In genomic region chrX:100741940-100742339, GRCm38 (mm10) we compare ENCODE assay signal across 8 mouse cellular contexts. TPM values are rescaled to one million over a fixed set of nuclear protein-coding genes. Genes with fewer than 3 reads are reported as not detected.
DNase-seq lines count a peak whose midpoint lies in the region; ATAC-seq and TF ChIP-seq lines count a peak whose summit lies in the region.

No protein-coding gene starts in this region.

- ATAC-seq in liver, embryonic 12.5 days: no peak
- peak; percentile 90 for ATAC-seq in hindbrain, postnatal 0 days
- ATAC-seq in neural tube, embryonic 14.5 days (ENCODE audit: low read depth): peak; percentile 73; the same call in 1 of the 2 replicates

- 26% methylated on average over 10 of the region's 10 CpGs for WGBS in liver, adult 2 months
- 9% methylated on average over 10 of the region's 10 CpGs for WGBS in liver, embryonic 12.5 days (ENCODE audit: insufficient replicate concordance)
- WGBS in hindbrain, postnatal 0 days: 18% methylated on average over 10 of the region's 10 CpGs
- 14% methylated on average over 10 of the region's 10 CpGs for WGBS in limb, embryonic 10.5 days
- 9% methylated on average over 10 of the region's 10 CpGs for WGBS in neural tube, embryonic 14.5 days

- no peak overlapping the region for H3K9ac ChIP-seq in liver, adult 2 months (ENCODE audit: low read depth, low read length)
- H3K9ac ChIP-seq in liver, embryonic 12.5 days: no peak overlapping the region
- H3K9ac ChIP-seq in hindbrain, postnatal 0 days (replicated peaks; ENCODE audit: low read length): no peak overlapping the region
- H3K9ac ChIP-seq in neural tube, embryonic 14.5 days (replicated peaks; ENCODE audit: low read depth, low read length): no peak overlapping the region

- H3K27ac ChIP-seq in liver, adult 2 months (replicated peaks; ENCODE audit: insufficient read depth, low read depth, low read length): no peak overlapping the region
- H3K27ac ChIP-seq in liver, embryonic 12.5 days: no peak overlapping the region
- no peak overlapping the region for H3K27ac ChIP-seq in hindbrain, postnatal 0 days
- H3K27ac ChIP-seq in limb, embryonic 10.5 days: no peak overlapping the region
- H3K27ac ChIP-seq in neural tube, embryonic 14.5 days (ENCODE audit: low read depth, low read length): no peak overlapping the region

- TF ChIP-seq POLR2A in liver, adult 2 months (IDR thresholded peaks at IDR 0.05; ENCODE audit: extremely low read depth, insufficient read depth, low read length): no peak

- H3K36me3 ChIP-seq in liver, adult 2 months (ENCODE audit: control insufficient read depth, insufficient read depth, low read length): no peaks in the 10 kb centered on the region
- no peaks in the 10 kb centered on the region for H3K36me3 ChIP-seq in liver, embryonic 12.5 days
- H3K36me3 ChIP-seq in hindbrain, postnatal 0 days (ENCODE audit: insufficient read depth, low read length): no peaks in the 10 kb centered on the region
- no peaks in the 10 kb centered on the region for H3K36me3 ChIP-seq in limb, embryonic 10.5 days
- H3K36me3 ChIP-seq in neural tube, embryonic 14.5 days (ENCODE audit: control insufficient read depth, insufficient read depth, low read length): no peaks in the 10 kb centered on the region

- H3K4me1 ChIP-seq in liver, adult 2 months (ENCODE audit: control insufficient read depth, insufficient read depth, low read length): 0 out of 2 replicates have a peak, but pooled peaks cover 1% of the 10 kb centered on the region
- H3K4me1 ChIP-seq in liver, embryonic 12.5 days: no peaks in the 10 kb centered on the region
- no peaks in the 10 kb centered on the region for H3K4me1 ChIP-seq in hindbrain, postnatal 0 days (ENCODE audit: insufficient read depth, low read length)
- H3K4me1 ChIP-seq in limb, embryonic 10.5 days: no peaks in the 10 kb centered on the region
- no peaks in the 10 kb centered on the region for H3K4me1 ChIP-seq in neural tube, embryonic 14.5 days (ENCODE audit: control insufficient read depth, insufficient read depth, low read length)

- H3K9me3 ChIP-seq in liver, embryonic 12.5 days (replicated peaks): no peaks in the 10 kb centered on the region
- no peaks in the 10 kb centered on the region for H3K9me3 ChIP-seq in hindbrain, postnatal 0 days (ENCODE audit: low read length)
- H3K9me3 ChIP-seq in limb, embryonic 10.5 days (replicated peaks): no peaks in the 10 kb centered on the region
- H3K9me3 ChIP-seq in neural tube, embryonic 14.5 days (ENCODE audit: control insufficient read depth, low read length): no peaks in the 10 kb centered on the region

- no peaks in the 10 kb centered on the region for H3K27me3 ChIP-seq in liver, adult 2 months (ENCODE audit: control insufficient read depth, insufficient read depth, low read length)
- H3K27me3 ChIP-seq in liver, embryonic 12.5 days (replicated peaks): peaks cover 37% of the 10 kb centered on the region
- H3K27me3 ChIP-seq in hindbrain, postnatal 0 days (ENCODE audit: insufficient read depth, low read length): no peaks in the 10 kb centered on the region
- H3K27me3 ChIP-seq in limb, embryonic 10.5 days (ENCODE audit: low read depth, poor library complexity, severe bottlenecking): peaks cover 63% of the 10 kb centered on the region
- no peaks in the 10 kb centered on the region; the same call in 1 of the 2 replicates for H3K27me3 ChIP-seq in neural tube, embryonic 14.5 days (ENCODE audit: control insufficient read depth, insufficient read depth, low read length)

- DNase-seq in liver, adult 2 months (ENCODE audit: extremely low read depth, low read depth, low spot score): peak; percentile 8
- peak; percentile 64 for DNase-seq in cerebellum, adult 9-10 months
- DNase-seq in frontal cortex, postnatal 25 days (ENCODE audit: low spot score in 2 of 2): peak; percentile 62 to 77
- peak; percentile 83 for DNase-seq in hindbrain, postnatal 0 days (ENCODE audit: low spot score)
- DNase-seq in limb, embryonic 10.5 days (ENCODE audit: low spot score): peak; percentile 65
- DNase-seq in thymus, postnatal 10 days (ENCODE audit: low spot score in 2 of 2): peak; percentile 24 to 61

- no peak overlapping the region for H3K4me3 ChIP-seq in liver, adult 2 months (ENCODE audit: insufficient read depth, low read depth, low read length)
- no peak overlapping the region for H3K4me3 ChIP-seq in liver, embryonic 12.5 days
- H3K4me3 ChIP-seq in hindbrain, postnatal 0 days (ENCODE audit: low read length): no peak overlapping the region
- no peak overlapping the region for H3K4me3 ChIP-seq in limb, embryonic 10.5 days
- no peak overlapping the region for H3K4me3 ChIP-seq in neural tube, embryonic 14.5 days (ENCODE audit: low read depth, low read length)

- no peaks in the 10 kb centered on the region for H3K79me2 ChIP-seq in liver, adult 2 months (ENCODE audit: control insufficient read depth, insufficient read depth, low read length)

- TF ChIP-seq CTCF in liver, adult 2 months (IDR thresholded peaks at IDR 0.05; ENCODE audit: low read depth, low read length): peak; percentile 41
- peak; percentile 79 for TF ChIP-seq CTCF in hindbrain, postnatal 0 days (IDR thresholded peaks at IDR 0.05; ENCODE audit: low read depth)

- no peak overlapping the region for H3K4me2 ChIP-seq in liver, embryonic 12.5 days
- 0 out of 2 replicates have a peak overlapping the region, but pooled peaks have one; percentile 1 for H3K4me2 ChIP-seq in hindbrain, postnatal 0 days (ENCODE audit: low read depth, low read length)
- H3K4me2 ChIP-seq in neural tube, embryonic 14.5 days (ENCODE audit: low read depth, low read length): no peak overlapping the region

RNA-seq across cellular contexts. Expression of gene Gdpd2, which starts 12.3 kb away (rescaled TPM):
- total RNA-seq in liver, adult 2 months (2014; rRNA removed): not detected in 2 replicates
- not detected in 2 replicates for polyA plus RNA-seq in liver, adult 2 months (2012; rRNA removed)
- polyA plus RNA-seq in liver, embryonic 12.5 days (2016; fragmentation: Nextera tagmentation; extraction: Ambion mirVana): 0.08 and 0.39 TPM in 2 replicates
- total RNA-seq in hindbrain, postnatal 0 days (2014; rRNA removed): 31.8 and 46.5 TPM in 2 replicates
- 35.2 and 38.2 TPM in 2 replicates for polyA plus RNA-seq in hindbrain, postnatal 0 days (2015; fragmentation: Nextera tagmentation; extraction: Ambion mirVana)
- polyA plus RNA-seq in limb, embryonic 10.5 days (2016; fragmentation: Nextera tagmentation; extraction: Ambion mirVana): 1.4 and 1.5 TPM in 2 replicates
- 40.8 and 43.5 TPM in 2 replicates for polyA plus RNA-seq in neural tube, embryonic 14.5 days (2014; fragmentation: Nextera tagmentation; extraction: Ambion mirVana)

RNA-seq across cellular contexts. Expression of gene Dlg3, which starts 25.6 kb away (rescaled TPM):
- 15.0 and 18.7 TPM in 2 replicates for total RNA-seq in liver, adult 2 months (2014; rRNA removed)
- 5.0 and 6.2 TPM in 2 replicates for polyA plus RNA-seq in liver, adult 2 months (2012; rRNA removed)
- polyA plus RNA-seq in liver, embryonic 12.5 days (2016; fragmentation: Nextera tagmentation; extraction: Ambion mirVana): 1.4 and 1.6 TPM in 2 replicates
- 35.5 and 39.9 TPM in 2 replicates for total RNA-seq in hindbrain, postnatal 0 days (2014; rRNA removed)
- polyA plus RNA-seq in hindbrain, postnatal 0 days (2015; fragmentation: Nextera tagmentation; extraction: Ambion mirVana): 2.9 and 3.7 TPM in 2 replicates
- polyA plus RNA-seq in limb, embryonic 10.5 days (2016; fragmentation: Nextera tagmentation; extraction: Ambion mirVana): 15.7 and 17.4 TPM in 2 replicates
- polyA plus RNA-seq in neural tube, embryonic 14.5 days (2014; fragmentation: Nextera tagmentation; extraction: Ambion mirVana): 11.9 and 12.9 TPM in 2 replicates

Comparison
In these comparisons a context has a peak if more than half of its experiments do, and no peak if none do; other contexts are left out.
1. DNase-seq: peak in every context shown above with its lines; median percentile 83 in hindbrain, postnatal 0 days; 70 in frontal cortex, postnatal 25 days; 65 in limb, embryonic 10.5 days; 64 in cerebellum, adult 9-10 months; 42 in thymus, postnatal 10 days; 8 in liver, adult 2 months.
2. RNA of gene Gdpd2, which starts 12.3 kb away (polyA plus RNA-seq): 40.8 to 43.5 TPM in neural tube, embryonic 14.5 days and 35.2 to 38.2 TPM in hindbrain, postnatal 0 days; 1.4 to 1.5 TPM in limb, embryonic 10.5 days, 0.08 to 0.39 TPM in liver, embryonic 12.5 days and not detected in liver, adult 2 months; every median in the first group is over 10 times any median in the second.